In the genomic region with DNA sequence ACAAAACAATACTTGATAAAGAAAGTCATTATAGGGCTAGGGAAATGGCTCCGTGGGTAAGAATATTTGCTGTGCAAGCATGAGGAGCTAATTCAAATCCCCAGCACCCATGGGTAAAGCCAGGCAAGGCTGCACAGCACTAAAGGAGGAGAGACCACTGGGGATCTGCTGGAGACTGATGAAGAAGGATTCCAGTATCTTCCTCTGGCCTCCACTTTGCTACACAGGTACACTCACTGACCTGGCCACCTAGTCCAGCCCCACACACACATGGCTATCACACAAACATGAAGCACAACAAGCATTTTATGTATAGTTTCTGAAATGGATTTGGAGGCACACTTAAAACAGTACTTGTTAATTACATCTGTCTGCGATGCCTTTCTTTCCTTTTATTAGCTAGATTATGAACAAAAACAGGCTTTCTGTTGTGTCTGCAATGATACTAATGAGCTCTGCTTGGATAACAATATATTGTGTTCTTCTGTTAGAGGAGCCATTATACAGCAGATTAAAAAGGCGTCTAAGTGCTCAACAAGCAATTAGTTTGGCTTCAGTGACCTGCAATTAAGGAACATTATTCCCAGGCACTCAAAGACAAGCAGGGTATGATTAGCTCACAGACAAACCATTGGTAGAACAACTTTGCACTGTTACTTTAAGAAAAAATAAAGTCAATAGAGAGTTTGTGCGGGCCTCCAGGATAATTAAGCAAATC, we compare ENCODE assay signal across 22 mouse cellular contexts. TPM values are rescaled to one million over a fixed set of nuclear protein-coding genes. Genes with fewer than 3 reads are reported as not detected.
DNase-seq lines count a peak whose midpoint lies in the region; ATAC-seq and TF ChIP-seq lines count a peak whose summit lies in the region.
"Had no signal": no experiment of that assay in that cellular context is flagged by ENCODE, and none has a peak within 500 bp of the region (broad histone marks: within the 10 kb centered on the region; RNA-seq: fewer than 3 reads in every experiment).

No protein-coding gene starts in this region.

- TF ChIP-seq EP300 in lung, postnatal 0 days (IDR thresholded peaks at IDR 0.05) = no peak

- peak; percentile 72 for ATAC-seq in forebrain, embryonic 13.5 days
- no peak for ATAC-seq in forebrain, embryonic 15.5 days (replicated peaks)
- ATAC-seq in hindbrain, embryonic 16.5 days = peak; percentile 56
- no peak for ATAC-seq in lung, postnatal 0 days
- ATAC-seq: CD4-positive, CD25-positive, alpha-beta regulatory T cell, adult 4 months; Patski had no signal

- no peak for TF ChIP-seq CTCF in lung, postnatal 0 days (IDR thresholded peaks at IDR 0.05)

- H3K4me3 ChIP-seq in forebrain, embryonic 13.5 days = no peak overlapping the region
- no peak overlapping the region for H3K4me3 ChIP-seq in forebrain, embryonic 15.5 days
- no peak overlapping the region for H3K4me3 ChIP-seq in hindbrain, embryonic 16.5 days (ENCODE audit: low read length)
- H3K4me3 ChIP-seq in hindbrain, embryonic 10.5 days = no peak overlapping the region
- H3K4me3 ChIP-seq in lung, postnatal 0 days (ENCODE audit: low read depth, low read length) = no peak overlapping the region
- H3K4me3 ChIP-seq: left cerebral cortex, adult 2 months; stomach, embryonic 15.5 days had no signal

- peaks cover 18% of the 10 kb centered on the region for H3K36me3 ChIP-seq in forebrain, embryonic 13.5 days (ENCODE audit: poor library complexity, severe bottlenecking)
- H3K36me3 ChIP-seq in forebrain, embryonic 15.5 days = peaks cover 6% of the 10 kb centered on the region
- H3K36me3 ChIP-seq in hindbrain, embryonic 16.5 days (ENCODE audit: control insufficient read depth, insufficient read depth, low read length) = no peaks in the 10 kb centered on the region
- peaks cover 35% of the 10 kb centered on the region for H3K36me3 ChIP-seq in hindbrain, embryonic 10.5 days
- 0 out of 2 replicates have a peak, but pooled peaks cover 6% of the 10 kb centered on the region for H3K36me3 ChIP-seq in lung, postnatal 0 days (ENCODE audit: insufficient read depth, low read length)

- H3K9me3 ChIP-seq in forebrain, embryonic 13.5 days (replicated peaks) = no peaks in the 10 kb centered on the region
- no peaks in the 10 kb centered on the region for H3K9me3 ChIP-seq in forebrain, embryonic 15.5 days
- H3K9me3 ChIP-seq in hindbrain, embryonic 16.5 days (ENCODE audit: control insufficient read depth, low read length) = no peaks in the 10 kb centered on the region
- no peaks in the 10 kb centered on the region for H3K9me3 ChIP-seq in hindbrain, embryonic 10.5 days
- H3K9me3 ChIP-seq in lung, postnatal 0 days (ENCODE audit: low read length) = no peaks in the 10 kb centered on the region
- H3K9me3 ChIP-seq: stomach, embryonic 15.5 days had no signal

- H3K27ac ChIP-seq in forebrain, embryonic 13.5 days = no peak overlapping the region
- H3K27ac ChIP-seq in forebrain, embryonic 15.5 days (replicated peaks) = no peak overlapping the region
- no peak overlapping the region for H3K27ac ChIP-seq in hindbrain, embryonic 16.5 days (ENCODE audit: low read depth, low read length)
- H3K27ac ChIP-seq in hindbrain, embryonic 10.5 days = no peak overlapping the region
- no peak overlapping the region for H3K27ac ChIP-seq in lung, postnatal 0 days (ENCODE audit: low read length)
- H3K27ac ChIP-seq: kidney, postnatal 0 days; left cerebral cortex, adult 2 months; liver, embryonic 14.5 days; stomach, embryonic 15.5 days had no signal

- H3K4me2 ChIP-seq in forebrain, embryonic 13.5 days = no peak overlapping the region
- H3K4me2 ChIP-seq in forebrain, embryonic 15.5 days (replicated peaks) = no peak overlapping the region
- no peak overlapping the region for H3K4me2 ChIP-seq in hindbrain, embryonic 16.5 days (ENCODE audit: low read length)
- H3K4me2 ChIP-seq in lung, postnatal 0 days (replicated peaks; ENCODE audit: low read depth, low read length) = no peak overlapping the region
- H3K4me2 ChIP-seq: lung, embryonic 14.5 days; stomach, embryonic 15.5 days had no signal

- no peak for DNase-seq in hindbrain, embryonic 10.5 days (ENCODE audit: low spot score)
- peak; percentile 16 for DNase-seq in brain, adult 2 months (ENCODE audit: low read depth, low spot score)
- DNase-seq in retina, postnatal 1 day = peak; percentile 93
- no peak for DNase-seq in lung, postnatal 0 days (ENCODE audit: low spot score)
- DNase-seq: adrenal gland, postnatal 36 days; cerebellum, adult 11-12 months; cerebellum, postnatal 10 days; gastrocnemius, postnatal 36 days; heart, postnatal 4 days; kidney, adult 2 months; lung, embryonic 14.5 days; lung, postnatal 4 days; thymus, postnatal 25 days had no signal

- peaks cover 10% of the 10 kb centered on the region for H3K4me1 ChIP-seq in forebrain, embryonic 13.5 days
- no peaks in the 10 kb centered on the region for H3K4me1 ChIP-seq in forebrain, embryonic 15.5 days
- no peaks in the 10 kb centered on the region for H3K4me1 ChIP-seq in hindbrain, embryonic 16.5 days (ENCODE audit: control insufficient read depth, insufficient read depth, low read depth, low read length)
- no peaks in the 10 kb centered on the region for H3K4me1 ChIP-seq in hindbrain, embryonic 10.5 days (replicated peaks)
- H3K4me1 ChIP-seq in lung, postnatal 0 days (ENCODE audit: insufficient read depth, low read depth, low read length) = peaks cover 5% of the 10 kb centered on the region; the same call in 1 of the 2 replicates

- peaks cover 9% of the 10 kb centered on the region; the same call in 1 of the 2 replicates for H3K27me3 ChIP-seq in forebrain, embryonic 13.5 days
- 0 out of 2 replicates have a peak, but pooled peaks cover 3% of the 10 kb centered on the region for H3K27me3 ChIP-seq in forebrain, embryonic 15.5 days
- H3K27me3 ChIP-seq in hindbrain, embryonic 16.5 days (replicated peaks; ENCODE audit: control insufficient read depth, insufficient read depth, low read length) = no peaks in the 10 kb centered on the region
- H3K27me3 ChIP-seq in hindbrain, embryonic 10.5 days (ENCODE audit: insufficient read depth, poor library complexity, severe bottlenecking) = no peaks in the 10 kb centered on the region
- no peaks in the 10 kb centered on the region for H3K27me3 ChIP-seq in lung, postnatal 0 days (replicated peaks; ENCODE audit: insufficient read depth, low read length)
- H3K27me3 ChIP-seq: Patski; stomach, embryonic 15.5 days had no signal

- 30% methylated on average over 4 of the region's 4 CpGs for WGBS in forebrain, embryonic 13.5 days
- 21% methylated on average over 4 of the region's 4 CpGs for WGBS in forebrain, embryonic 15.5 days
- WGBS in hindbrain, embryonic 16.5 days = 58% methylated on average over 4 of the region's 4 CpGs
- WGBS in hindbrain, embryonic 10.5 days = 84% methylated on average over 4 of the region's 4 CpGs
- 85% methylated on average over 4 of the region's 4 CpGs for WGBS in lung, postnatal 0 days

- no peak overlapping the region for H3K9ac ChIP-seq in forebrain, embryonic 13.5 days
- no peak overlapping the region for H3K9ac ChIP-seq in forebrain, embryonic 15.5 days (replicated peaks)
- H3K9ac ChIP-seq in hindbrain, embryonic 16.5 days (ENCODE audit: low read depth, low read length) = no peak overlapping the region
- H3K9ac ChIP-seq in lung, postnatal 0 days (replicated peaks; ENCODE audit: low read depth) = no peak overlapping the region
- H3K9ac ChIP-seq: liver, embryonic 14.5 days; lung, embryonic 14.5 days; stomach, embryonic 15.5 days had no signal

RNA-seq across cellular contexts. Expression of gene Parn, which starts 59.8 kb away (rescaled TPM):
- 39.5 and 41.3 TPM in 2 replicates for polyA plus RNA-seq in forebrain, embryonic 13.5 days (2015; fragmentation: Nextera tagmentation; extraction: Ambion mirVana)
- 41.2 and 42.3 TPM in 2 replicates for polyA plus RNA-seq in forebrain, embryonic 15.5 days (2015; fragmentation: Nextera tagmentation; extraction: Ambion mirVana)
- 31.4 and 31.7 TPM in 2 replicates for polyA plus RNA-seq in hindbrain, embryonic 16.5 days (2015; fragmentation: Nextera tagmentation; extraction: Ambion mirVana)
- polyA plus RNA-seq in hindbrain, embryonic 10.5 days (2016; fragmentation: Nextera tagmentation; extraction: Ambion mirVana) = 41.2 and 48.3 TPM in 2 replicates
- 25.0 and 28.5 TPM in 2 replicates for polyA plus RNA-seq in lung, postnatal 0 days (2015; fragmentation: Nextera tagmentation; extraction: Ambion mirVana)

Comparison
In these comparisons a context has a peak if more than half of its experiments do, and no peak if none do; other contexts are left out.
1. ATAC-seq: peak in forebrain, embryonic 13.5 days (single experiment) and hindbrain, embryonic 16.5 days (single experiment); none in forebrain, embryonic 15.5 days (single experiment) and lung, postnatal 0 days (single experiment).
2. DNase-seq: peak in brain, adult 2 months (single experiment) and retina, postnatal 1 day (single experiment); none in hindbrain, embryonic 10.5 days (single experiment) and lung, postnatal 0 days (single experiment).